8 mouse cellular contexts compared by ENCODE assay signal in genomic region chr8:94870003-94870402, GRCm38 (mm10). TPM values are rescaled to one million over a fixed set of nuclear protein-coding genes. Genes with fewer than 3 reads are reported as not detected.
DNase-seq lines count a peak whose midpoint lies in the region; ATAC-seq and TF ChIP-seq lines count a peak whose summit lies in the region.

No protein-coding gene starts in this region.

- H3K4me1 ChIP-seq in liver, embryonic 11.5 days (replicated peaks; ENCODE audit: control insufficient read depth, insufficient read depth, low read length) = peaks cover 39% of the 10 kb centered on the region
- peaks cover 59% of the 10 kb centered on the region for H3K4me1 ChIP-seq in forebrain, embryonic 15.5 days
- peaks cover 16% of the 10 kb centered on the region; the same call in 1 of the 2 replicates for H3K4me1 ChIP-seq in intestine, postnatal 0 days (replicated peaks; ENCODE audit: control insufficient read depth, insufficient read depth, low read length)
- H3K4me1 ChIP-seq in neural tube, embryonic 15.5 days = peaks cover 57% of the 10 kb centered on the region

- peaks cover 10% of the 10 kb centered on the region; the same call in 1 of the 2 replicates for H3K36me3 ChIP-seq in liver, embryonic 11.5 days (ENCODE audit: control insufficient read depth, insufficient read depth, low read length)
- peaks cover 23% of the 10 kb centered on the region for H3K36me3 ChIP-seq in forebrain, embryonic 15.5 days
- H3K36me3 ChIP-seq in intestine, postnatal 0 days (ENCODE audit: control insufficient read depth, insufficient read depth) = peaks cover 29% of the 10 kb centered on the region
- H3K36me3 ChIP-seq in neural tube, embryonic 15.5 days = peaks cover 27% of the 10 kb centered on the region

- TF ChIP-seq CTCF in intestine, postnatal 0 days (IDR thresholded peaks at IDR 0.05; ENCODE audit: low read depth) = no peak

- no peaks in the 10 kb centered on the region for H3K9me3 ChIP-seq in liver, embryonic 11.5 days (ENCODE audit: control insufficient read depth, low read length)
- H3K9me3 ChIP-seq in forebrain, embryonic 15.5 days = no peaks in the 10 kb centered on the region
- no peaks in the 10 kb centered on the region for H3K9me3 ChIP-seq in intestine, postnatal 0 days (ENCODE audit: control insufficient read depth)
- no peaks in the 10 kb centered on the region for H3K9me3 ChIP-seq in neural tube, embryonic 15.5 days (replicated peaks)

- H3K4me3 ChIP-seq in liver, embryonic 11.5 days (ENCODE audit: low read depth, low read length) = peak overlapping the region; percentile 37; the same call in 1 of the 2 replicates
- H3K4me3 ChIP-seq in forebrain, embryonic 15.5 days = peak overlapping the region; percentile 66
- H3K4me3 ChIP-seq in intestine, postnatal 0 days (ENCODE audit: low read depth, low read length) = peak overlapping the region; percentile 50
- peak overlapping the region; percentile 69 for H3K4me3 ChIP-seq in neural tube, embryonic 15.5 days (replicated peaks)

- H3K9ac ChIP-seq in liver, embryonic 11.5 days (ENCODE audit: low read depth, low read length) = no peak overlapping the region
- peak overlapping the region; percentile 76 for H3K9ac ChIP-seq in forebrain, embryonic 15.5 days (replicated peaks)
- 0 out of 2 replicates have a peak overlapping the region, but pooled peaks have one; percentile 51 for H3K9ac ChIP-seq in intestine, postnatal 0 days (ENCODE audit: low read depth, low read length)
- H3K9ac ChIP-seq in neural tube, embryonic 15.5 days (replicated peaks) = peak overlapping the region; percentile 76

- ATAC-seq in liver, embryonic 11.5 days (replicated peaks; ENCODE audit: low FRiP score) = no peak
- no peak for ATAC-seq in forebrain, embryonic 15.5 days (replicated peaks)
- no peak for ATAC-seq in intestine, postnatal 0 days
- 0 out of 2 replicates have a peak, but pooled peaks have one; percentile 0 for ATAC-seq in neural tube, embryonic 15.5 days (ENCODE audit: low FRiP score)

- H3K27ac ChIP-seq in liver, embryonic 11.5 days (ENCODE audit: low read depth, low read length) = no peak overlapping the region
- H3K27ac ChIP-seq in forebrain, embryonic 15.5 days (replicated peaks) = peak overlapping the region; percentile 82; the same call in 1 of the 2 replicates
- no peak overlapping the region for H3K27ac ChIP-seq in intestine, postnatal 0 days (ENCODE audit: low read depth, low read length)
- H3K27ac ChIP-seq in neural tube, embryonic 15.5 days (replicated peaks) = peak overlapping the region; percentile 86

- peaks cover 6% of the 10 kb centered on the region; the same call in 1 of the 2 replicates for H3K27me3 ChIP-seq in liver, embryonic 11.5 days (replicated peaks; ENCODE audit: control insufficient read depth, insufficient read depth, low read length)
- H3K27me3 ChIP-seq in forebrain, embryonic 15.5 days = peaks cover 8% of the 10 kb centered on the region; the same call in 1 of the 2 replicates
- no peaks in the 10 kb centered on the region for H3K27me3 ChIP-seq in intestine, postnatal 0 days (replicated peaks; ENCODE audit: control insufficient read depth, insufficient read depth, low read length)
- peaks cover 17% of the 10 kb centered on the region for H3K27me3 ChIP-seq in neural tube, embryonic 15.5 days (replicated peaks)

- 53% methylated on average over 4 of the region's 4 CpGs for WGBS in liver, embryonic 11.5 days
- WGBS in forebrain, embryonic 15.5 days = 6% methylated on average over 4 of the region's 4 CpGs
- 49% methylated on average over 4 of the region's 4 CpGs for WGBS in intestine, postnatal 0 days
- 18% methylated on average over 4 of the region's 4 CpGs for WGBS in neural tube, embryonic 15.5 days

- H3K4me2 ChIP-seq in liver, embryonic 11.5 days = peak overlapping the region; percentile 73; the same call in 1 of the 2 replicates
- H3K4me2 ChIP-seq in forebrain, embryonic 15.5 days (replicated peaks) = peak overlapping the region; percentile 83
- H3K4me2 ChIP-seq in intestine, postnatal 0 days (replicated peaks; ENCODE audit: low read depth) = peak overlapping the region; percentile 91
- peak overlapping the region; percentile 87 for H3K4me2 ChIP-seq in neural tube, embryonic 15.5 days

- DNase-seq in liver, embryonic 11.5 days (ENCODE audit: low spot score) = no peak
- DNase-seq in liver = no peak
- no peak for DNase-seq in Muller cell, postnatal 12 days (ENCODE audit: inconsistent ontology term)
- no peak for DNase-seq in cerebellum, postnatal 36 days
- no peak for DNase-seq in kidney, postnatal 14 days

RNA-seq across cellular contexts. Expression of gene Dok4, which starts 6.1 kb away (rescaled TPM):
- polyA plus RNA-seq in liver, embryonic 11.5 days (2014; fragmentation: Nextera tagmentation; extraction: Ambion mirVana) = 13.2 and 13.9 TPM in 2 replicates
- 63.6 and 69.2 TPM in 2 replicates for polyA plus RNA-seq in forebrain, embryonic 15.5 days (2015; fragmentation: Nextera tagmentation; extraction: Ambion mirVana)
- polyA plus RNA-seq in intestine, postnatal 0 days (2015; fragmentation: Nextera tagmentation; extraction: Ambion mirVana) = 51.0 and 52.1 TPM in 2 replicates
- 100 and 116 TPM in 2 replicates for polyA plus RNA-seq in neural tube, embryonic 15.5 days (2015; fragmentation: Nextera tagmentation; extraction: Ambion mirVana)

RNA-seq across cellular contexts. Expression of gene Polr2c, which starts 12.8 kb away (rescaled TPM):
- polyA plus RNA-seq in liver, embryonic 11.5 days (2014; fragmentation: Nextera tagmentation; extraction: Ambion mirVana) = 162 and 172 TPM in 2 replicates
- 150 and 153 TPM in 2 replicates for polyA plus RNA-seq in forebrain, embryonic 15.5 days (2015; fragmentation: Nextera tagmentation; extraction: Ambion mirVana)
- polyA plus RNA-seq in intestine, postnatal 0 days (2015; fragmentation: Nextera tagmentation; extraction: Ambion mirVana) = 70.4 and 75.1 TPM in 2 replicates
- polyA plus RNA-seq in neural tube, embryonic 15.5 days (2015; fragmentation: Nextera tagmentation; extraction: Ambion mirVana) = 117 and 122 TPM in 2 replicates

RNA-seq across cellular contexts. Expression of gene Ciapin1, which starts 31.8 kb away (rescaled TPM):
- polyA plus RNA-seq in liver, embryonic 11.5 days (2014; fragmentation: Nextera tagmentation; extraction: Ambion mirVana) = 94.8 and 99.5 TPM in 2 replicates
- 144 and 145 TPM in 2 replicates for polyA plus RNA-seq in forebrain, embryonic 15.5 days (2015; fragmentation: Nextera tagmentation; extraction: Ambion mirVana)
- 88.1 and 95.1 TPM in 2 replicates for polyA plus RNA-seq in intestine, postnatal 0 days (2015; fragmentation: Nextera tagmentation; extraction: Ambion mirVana)
- 177 and 195 TPM in 2 replicates for polyA plus RNA-seq in neural tube, embryonic 15.5 days (2015; fragmentation: Nextera tagmentation; extraction: Ambion mirVana)

RNA-seq across cellular contexts. Expression of gene Coq9, which starts 31.9 kb away (rescaled TPM):
- polyA plus RNA-seq in liver, embryonic 11.5 days (2014; fragmentation: Nextera tagmentation; extraction: Ambion mirVana) = 82.2 and 82.9 TPM in 2 replicates
- 57.2 and 59.6 TPM in 2 replicates for polyA plus RNA-seq in forebrain, embryonic 15.5 days (2015; fragmentation: Nextera tagmentation; extraction: Ambion mirVana)
- polyA plus RNA-seq in intestine, postnatal 0 days (2015; fragmentation: Nextera tagmentation; extraction: Ambion mirVana) = 79.4 and 80.7 TPM in 2 replicates
- 61.4 and 66.6 TPM in 2 replicates for polyA plus RNA-seq in neural tube, embryonic 15.5 days (2015; fragmentation: Nextera tagmentation; extraction: Ambion mirVana)

RNA-seq across cellular contexts. Expression of gene Ccdc102a, which starts 47.9 kb away (rescaled TPM):
- polyA plus RNA-seq in liver, embryonic 11.5 days (2014; fragmentation: Nextera tagmentation; extraction: Ambion mirVana) = 16.4 and 17.6 TPM in 2 replicates
- 5.4 and 5.6 TPM in 2 replicates for polyA plus RNA-seq in forebrain, embryonic 15.5 days (2015; fragmentation: Nextera tagmentation; extraction: Ambion mirVana)
- 7.2 and 7.7 TPM in 2 replicates for polyA plus RNA-seq in intestine, postnatal 0 days (2015; fragmentation: Nextera tagmentation; extraction: Ambion mirVana)
- polyA plus RNA-seq in neural tube, embryonic 15.5 days (2015; fragmentation: Nextera tagmentation; extraction: Ambion mirVana) = 6.2 and 13.2 TPM in 2 replicates

Comparison
In these comparisons a context has a peak if more than half of its experiments do, and no peak if none do; other contexts are left out.
1. H3K27ac ChIP-seq: peak in forebrain, embryonic 15.5 days (single experiment) and neural tube, embryonic 15.5 days (single experiment); none in liver, embryonic 11.5 days (single experiment) and intestine, postnatal 0 days (single experiment).
2. Peak in every context shown above with its lines, with median percentiles within 50 percentile points of each other: H3K4me2 ChIP-seq and H3K4me3 ChIP-seq.